Comparison of ENCODE assay signal across 15 mouse cellular contexts in the genomic region with DNA sequence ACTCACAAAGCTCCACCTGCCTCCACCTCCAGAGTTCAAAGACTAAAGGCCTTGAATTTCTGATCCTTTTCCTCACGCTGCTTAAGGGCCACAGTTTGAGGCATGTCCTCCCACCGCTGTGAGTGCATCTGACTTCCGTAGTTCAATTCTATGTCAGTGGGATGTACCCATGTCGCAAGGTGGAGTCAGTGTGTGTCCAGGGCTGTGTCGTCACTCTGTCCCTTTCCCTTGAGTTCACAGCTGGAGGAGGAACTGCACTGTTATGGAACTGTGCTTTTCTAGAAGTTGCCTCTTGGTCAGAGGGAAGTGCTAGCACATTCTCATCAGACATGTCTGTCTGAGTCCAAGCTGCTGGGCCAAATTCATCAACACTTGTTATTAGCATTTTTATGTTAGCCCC.
"Had no signal": no experiment of that assay in that cellular context is flagged by ENCODE, and none has a peak within 500 bp of the region (broad histone marks: within the 10 kb centered on the region; RNA-seq: fewer than 3 reads in every experiment).

No protein-coding gene starts in this region.

- H3K9me3 ChIP-seq: kidney, embryonic 15.5 days; limb, embryonic 10.5 days; neural tube, embryonic 12.5 days had no signal

- H3K27me3 ChIP-seq: kidney, embryonic 15.5 days; neural tube, embryonic 12.5 days had no signal

- DNase-seq: kidney, adult 2 months; kidney, postnatal 14 days; lung, embryonic 14.5 days; midbrain, embryonic 14.5 days; retina, postnatal 1 day; right cerebral cortex, postnatal 4 days; spleen, adult 18-20 months; thymus, adult 2 months; thymus, postnatal 36 days had no signal

- H3K27ac ChIP-seq: kidney, embryonic 15.5 days; left cerebral cortex, adult 2 months; limb, embryonic 10.5 days; macrophage; neural tube, embryonic 12.5 days had no signal

- H3K4me3 ChIP-seq: kidney, embryonic 15.5 days; left cerebral cortex, adult 2 months; limb, embryonic 10.5 days; neural tube, embryonic 12.5 days had no signal

- H3K9ac ChIP-seq: kidney, embryonic 15.5 days; lung, embryonic 14.5 days; neural tube, embryonic 12.5 days had no signal

- ATAC-seq: intestine, embryonic 16.5 days had no signal

- H3K4me2 ChIP-seq: kidney, embryonic 15.5 days; lung, embryonic 14.5 days; neural tube, embryonic 12.5 days had no signal
